Mouse (Mus musculus): ENCODE measurements around the gene Sergef.

- TF ChIP-seq POLR2A (IDR thresholded peaks at IDR 0.05; ENCODE audit: low read depth, low read length) (no peak), CTCF (IDR thresholded peaks at IDR 0.05; ENCODE audit: borderline replicate concordance, insufficient read depth, low read length) (no peak)
These were observed 99.0 kb downstream of the Sergef start for GRCm38 (mm10) chr7:46540616-46541015.
